Mouse (Mus musculus) forebrain, embryonic 11.5 days (tissue): Measurements from ENCODE around the gene Smap1. TPM values are rescaled to one million over a fixed set of nuclear protein-coding genes. Genes with fewer than 3 reads are reported as not detected.

Source experiments
- ATAC-seq: fragments of 200-750 bp; cut with Nextera tagmentation; replicated peaks from 2 replicates; pipeline ENCODE4 v1.8.0; 2017; ENCODE audit warnings: moderate TSS enrichment; ENCODE audit not compliant: low FRiP score
- DNase-seq: peaks from one replicate; pipeline ENCODE4 v3.0.0-alpha.2; 2017; ENCODE audit warnings: low spot score
- H3K27ac ChIP-seq: fragments of 300-500 bp; sonication (generic); 2 replicates; pipeline ENCODE4 v1.5.1; 2014; ENCODE audit warnings: low read depth, low read length
- H3K27me3 ChIP-seq: fragments of 300-500 bp; sonication (generic); 2 replicates; pipeline ENCODE4 v1.6.1; 2014; ENCODE audit warnings: mild to moderate bottlenecking, low read length, mixed read lengths; ENCODE audit not compliant: control insufficient read depth, insufficient read depth
- H3K36me3 ChIP-seq: fragments of 300-500 bp; sonication (generic); 2 replicates; pipeline ENCODE4 v1.6.1; 2014; ENCODE audit warnings: mild to moderate bottlenecking, low read length, moderate library complexity, mixed read lengths; ENCODE audit not compliant: control insufficient read depth, insufficient read depth
- H3K4me1 ChIP-seq: fragments of 300-500 bp; sonication (generic); replicated peaks from 2 replicates; pipeline ENCODE4 v1.6.1; 2014; ENCODE audit warnings: low read length, mixed read lengths; ENCODE audit not compliant: control insufficient read depth, insufficient read depth
- H3K4me2 ChIP-seq: fragments of 300-500 bp; sonication (generic); 2 replicates; pipeline ENCODE4 v1.6.1; 2014; ENCODE audit warnings: low read depth, mild to moderate bottlenecking, low read length, moderate library complexity, mixed read lengths; ENCODE audit not compliant: severe bottlenecking
- H3K4me3 ChIP-seq: fragments of 300-500 bp; sonication (generic); 2 replicates; pipeline ENCODE4 v1.5.1; 2014; ENCODE audit warnings: low read depth, low read length
- H3K9ac ChIP-seq: fragments of 300-500 bp; sonication (generic); 2 replicates; pipeline ENCODE4 v1.6.1; 2014; ENCODE audit warnings: low read length
- H3K9me3 ChIP-seq: fragments of 300-500 bp; sonication (generic); 2 replicates; pipeline ENCODE4 v1.6.1; 2016; ENCODE audit warnings: low read length, mixed read lengths; ENCODE audit not compliant: control insufficient read depth
- WGBS: fragments of 180-500 bp; shearing (Covaris S2); extraction: QIAGEN DNeasy Blood & Tissue Kit; methylation state at CpG from one replicate; pipeline ENCODE4 v1.1.7; 2014; 5-methylcytosine and 5-hydroxymethylcytosine counted together
- polyA plus RNA-seq: library from polyadenylated mRNA; unstranded; fragments of >200 nt; fragmentation: Nextera tagmentation; extraction: Ambion mirVana; gene quantifications from 2 replicates; pipeline ENCODE4 v1.2.1, GENCODE M21; 2014

Gene Smap1
- polyA plus RNA-seq, 1 experiment from 2014 or later, result 55.0 TPM

DNA sequence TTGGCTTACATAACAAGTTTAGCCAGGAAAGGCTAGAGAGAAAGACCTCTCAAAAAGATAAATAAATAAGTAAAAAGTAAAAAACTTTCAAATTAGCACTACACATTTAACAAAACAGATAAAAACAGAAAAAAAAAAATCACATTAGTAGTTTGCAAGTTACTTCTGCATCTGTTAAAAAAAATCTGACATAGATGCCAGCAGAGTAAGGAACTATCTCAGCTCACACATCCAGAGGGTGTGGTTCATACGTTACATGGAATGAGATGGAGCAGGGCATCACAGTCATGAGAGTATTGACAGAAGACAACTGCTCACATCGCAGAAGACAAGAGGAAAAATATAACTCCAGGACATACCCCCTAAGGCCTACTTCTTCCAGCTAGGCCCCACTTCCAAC is 19.4 kb downstream of the Smap1 start:
- H3K36me3 ChIP-seq, result no peaks in the 10 kb centered on the region
- ATAC-seq (no peak), DNase-seq (no peak)
- no peak overlapping the region for H3K4me2 ChIP-seq
- H3K9me3 ChIP-seq, result no peaks in the 10 kb centered on the region
- H3K27ac ChIP-seq, result no peak overlapping the region
- no peaks in the 10 kb centered on the region for H3K27me3 ChIP-seq
- H3K4me1 ChIP-seq, result no peaks in the 10 kb centered on the region
- H3K9ac ChIP-seq, result no peak overlapping the region
- H3K4me3 ChIP-seq, result no peak overlapping the region
- 92% methylated on average over 2 of the region's 2 CpGs for WGBS

DNA sequence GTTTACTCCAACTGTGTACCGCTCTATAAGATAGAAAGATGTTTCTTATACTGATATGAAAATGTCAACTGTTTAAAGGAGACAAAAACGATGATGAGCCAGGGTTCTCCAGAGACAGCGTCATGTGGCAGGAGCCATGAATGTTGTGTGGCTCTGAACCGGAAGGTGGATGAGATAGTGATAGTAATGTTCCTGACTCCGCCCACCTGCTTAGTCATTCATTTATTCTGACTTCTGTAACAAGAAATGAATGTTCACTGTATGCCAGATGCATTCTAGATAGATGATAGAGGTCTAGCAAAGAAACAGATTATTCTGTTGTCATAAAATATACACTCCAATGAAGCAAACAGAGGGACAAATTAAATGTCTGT is 22.5 kb downstream of the Smap1 start:
- no peak overlapping the region for H3K4me2 ChIP-seq
- H3K27me3 ChIP-seq, result no peaks in the 10 kb centered on the region
- DNase-seq, result no peak
- no peak overlapping the region for H3K9ac ChIP-seq
- H3K9me3 ChIP-seq, result no peaks in the 10 kb centered on the region
- ATAC-seq, result no peak
- H3K36me3 ChIP-seq, result no peaks in the 10 kb centered on the region
- H3K4me3 ChIP-seq, result no peak overlapping the region
- no peak overlapping the region for H3K27ac ChIP-seq
- H3K4me1 ChIP-seq, result no peaks in the 10 kb centered on the region
- 89% methylated on average over 5 of the region's 5 CpGs for WGBS

DNA sequence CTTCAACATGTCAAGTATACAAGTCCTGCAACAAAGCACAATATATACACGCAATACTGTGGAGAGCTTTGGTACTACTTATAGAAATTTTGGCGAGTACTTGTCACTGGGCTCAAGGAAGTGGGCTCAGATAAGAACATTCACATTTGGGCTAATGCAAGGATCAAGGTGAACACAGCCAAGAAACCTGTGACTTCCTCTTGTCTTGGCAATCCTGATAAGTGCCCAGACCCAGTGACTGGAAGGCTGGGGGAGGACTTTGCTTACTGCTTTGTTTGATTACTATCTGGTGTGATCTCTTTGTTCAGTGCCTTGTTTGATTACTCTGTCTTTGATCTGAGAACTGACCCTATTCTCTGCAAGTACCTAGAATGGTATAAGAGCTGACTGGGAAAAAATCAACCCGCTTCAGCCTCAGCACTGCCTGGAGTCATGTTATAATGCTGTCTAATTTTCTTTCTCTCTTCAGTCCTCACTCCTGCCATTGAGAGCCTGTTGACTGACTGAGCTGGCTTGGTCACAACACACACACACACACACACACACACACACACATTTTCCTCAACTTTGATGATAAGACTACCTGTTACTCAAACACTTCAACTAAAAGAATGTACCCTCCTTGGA is 23.0 kb downstream of the Smap1 start:
- Histone ChIP-seq H3K27ac (no peak overlapping the region), H3K36me3 (no peaks in the 10 kb centered on the region), H3K27me3 (no peaks in the 10 kb centered on the region), H3K4me3 (no peak overlapping the region), H3K4me2 (no peak overlapping the region), H3K4me1 (no peaks in the 10 kb centered on the region), H3K9ac (no peak overlapping the region), H3K9me3 (no peaks in the 10 kb centered on the region)
- 83% methylated on average over 3 of the region's 3 CpGs for WGBS
- no peak for DNase-seq
- ATAC-seq, result no peak

DNA sequence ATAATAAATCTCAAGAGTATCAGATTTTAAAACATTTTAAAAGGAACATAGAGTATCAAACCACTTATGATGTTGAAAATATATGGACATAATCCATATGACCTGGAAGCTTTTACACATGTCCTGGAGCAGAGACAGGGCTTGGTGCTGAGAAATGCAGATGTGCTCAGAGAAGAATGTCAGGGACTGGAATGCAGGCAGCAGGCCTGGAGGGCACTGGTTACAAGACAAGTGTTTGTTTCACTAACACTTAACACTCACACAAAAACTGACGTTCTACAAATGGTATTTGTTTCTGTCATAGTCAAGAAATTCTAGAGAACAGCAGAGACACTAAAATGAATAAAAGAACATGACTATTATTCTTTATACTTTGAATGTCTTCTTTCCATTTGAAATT is 30.0 kb downstream of the Smap1 start:
- no peak for ATAC-seq
- no peak overlapping the region for H3K4me2 ChIP-seq
- no peaks in the 10 kb centered on the region for H3K36me3 ChIP-seq
- H3K27me3 ChIP-seq, result no peaks in the 10 kb centered on the region
- H3K9me3 ChIP-seq, result no peaks in the 10 kb centered on the region
- WGBS, result 52% methylated on average over 1 of the region's 1 CpGs
- no peak for DNase-seq
- no peak overlapping the region for H3K27ac ChIP-seq
- H3K4me1 ChIP-seq, result no peaks in the 10 kb centered on the region
- no peak overlapping the region for H3K4me3 ChIP-seq
- no peak overlapping the region for H3K9ac ChIP-seq

DNA sequence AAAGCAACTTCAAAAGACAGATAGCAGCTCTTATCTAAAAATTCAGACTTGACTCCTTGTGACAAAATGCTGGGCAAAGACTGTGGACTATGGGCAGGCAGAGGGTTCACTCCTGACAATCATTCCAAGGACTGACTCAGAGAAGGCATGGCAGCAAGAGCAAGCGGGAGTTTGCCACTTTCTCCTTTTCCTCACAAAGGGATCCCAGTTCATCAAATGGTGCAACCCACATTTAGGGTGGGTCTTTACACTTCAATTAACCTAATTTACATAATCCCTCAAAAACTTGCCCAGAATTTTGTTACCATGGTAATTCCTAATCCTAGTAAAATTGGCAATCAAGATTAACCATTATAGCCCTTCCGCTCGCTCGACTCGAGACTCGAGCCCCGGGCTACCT is 37.2 kb downstream of the Smap1 start:
- H3K36me3 ChIP-seq, result no peaks in the 10 kb centered on the region
- H3K4me1 ChIP-seq, result no peaks in the 10 kb centered on the region
- H3K9ac ChIP-seq, result no peak overlapping the region
- no peak for DNase-seq
- H3K27me3 ChIP-seq, result no peaks in the 10 kb centered on the region
- no peaks in the 10 kb centered on the region for H3K9me3 ChIP-seq
- 63% methylated on average over 7 of the region's 7 CpGs for WGBS
- no peak; the same call in 1 of the 2 replicates for ATAC-seq
- H3K4me2 ChIP-seq, result no peak overlapping the region
- H3K27ac ChIP-seq, result no peak overlapping the region
- H3K4me3 ChIP-seq, result no peak overlapping the region

DNA sequence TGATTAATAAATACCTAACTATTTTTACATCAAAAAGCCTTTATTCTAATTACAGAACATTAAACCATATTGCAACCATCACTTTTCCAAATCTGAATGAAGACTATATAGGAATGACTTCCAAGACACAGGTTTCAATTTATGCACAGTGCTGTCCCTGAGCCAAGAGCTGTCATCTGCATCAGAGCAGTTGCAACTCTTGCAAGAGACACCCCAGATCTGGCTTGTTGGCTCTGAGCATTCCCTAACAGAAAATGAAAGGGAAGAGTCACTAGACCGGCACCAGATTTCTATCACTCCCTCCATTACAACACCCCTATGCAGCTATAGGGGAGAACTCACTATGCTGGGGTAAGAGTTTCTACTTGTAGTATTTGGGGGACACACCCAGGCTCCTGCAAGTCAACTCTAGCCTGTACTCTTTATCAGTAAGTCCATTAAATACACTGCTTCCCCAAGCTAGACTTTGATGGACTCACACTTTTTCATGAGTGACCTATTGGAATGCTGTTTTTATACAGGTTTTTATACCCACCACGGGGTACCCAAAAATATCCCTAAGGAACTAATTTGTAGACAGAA is 37.9 kb downstream of the Smap1 start:
- ATAC-seq (no peak), DNase-seq (no peak)
- H3K4me3 ChIP-seq, result no peak overlapping the region

DNA sequence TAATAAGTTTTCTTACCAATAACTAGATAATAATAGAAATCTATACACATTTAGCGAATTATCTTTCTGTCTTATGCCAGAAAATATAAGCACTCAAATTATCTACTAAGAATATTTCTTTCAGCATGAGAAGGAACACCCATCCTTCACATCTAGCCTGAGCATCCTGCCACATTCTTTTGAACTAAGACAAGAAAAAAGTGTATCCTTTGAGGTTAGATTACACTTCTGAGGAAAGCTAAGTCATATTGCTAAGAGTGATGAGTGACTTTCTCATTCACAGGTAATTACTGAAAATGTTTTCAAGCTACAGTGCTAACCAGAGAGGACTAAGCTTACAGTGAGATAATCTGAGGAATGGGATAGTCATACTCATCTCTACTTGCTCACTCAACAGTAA is 39.4 kb downstream of the Smap1 start:
- H3K4me2 ChIP-seq, result no peak overlapping the region
- H3K27me3 ChIP-seq, result no peaks in the 10 kb centered on the region
- DNase-seq, result no peak
- 91% methylated on average over 1 of the region's 1 CpGs for WGBS
- no peaks in the 10 kb centered on the region for H3K36me3 ChIP-seq
- ATAC-seq, result no peak
- H3K27ac ChIP-seq, result no peak overlapping the region
- H3K9ac ChIP-seq, result no peak overlapping the region
- H3K4me1 ChIP-seq, result no peaks in the 10 kb centered on the region
- no peaks in the 10 kb centered on the region for H3K9me3 ChIP-seq
- no peak overlapping the region for H3K4me3 ChIP-seq

More for the DNA sequence above, 37.9 kb downstream of the Smap1 start:
- H3K27ac ChIP-seq, result no peak overlapping the region
- H3K9me3 ChIP-seq, result no peaks in the 10 kb centered on the region
- H3K4me2 ChIP-seq, result no peak overlapping the region
- no peak overlapping the region for H3K9ac ChIP-seq
- no peaks in the 10 kb centered on the region for H3K27me3 ChIP-seq
- WGBS, result 92% methylated on average over 2 of the region's 2 CpGs
- no peaks in the 10 kb centered on the region for H3K4me1 ChIP-seq
- no peaks in the 10 kb centered on the region for H3K36me3 ChIP-seq

DNA sequence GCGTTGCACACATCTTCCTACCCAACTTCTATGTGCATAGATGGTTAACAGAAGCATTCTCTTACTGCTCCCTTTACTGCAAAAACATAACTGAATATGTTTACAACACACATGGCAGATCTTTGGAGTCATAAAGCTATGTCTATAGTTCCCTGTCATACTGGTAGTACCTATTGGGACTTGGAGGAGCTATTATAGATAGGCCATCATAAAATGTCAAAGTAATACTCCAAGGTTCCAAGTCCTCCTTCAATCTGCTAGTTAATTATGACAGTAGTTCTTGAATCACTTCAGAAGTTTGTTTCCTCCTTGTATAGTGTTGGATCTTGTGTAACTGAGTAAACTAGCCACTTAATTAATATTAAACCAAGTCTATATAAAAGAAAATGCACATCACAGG is 49.9 kb downstream of the Smap1 start:
- no peak overlapping the region for H3K27ac ChIP-seq
- ATAC-seq, result no peak
- WGBS, result 96% methylated on average over 1 of the region's 1 CpGs
- no peaks in the 10 kb centered on the region for H3K9me3 ChIP-seq
- H3K9ac ChIP-seq, result no peak overlapping the region
- no peaks in the 10 kb centered on the region for H3K4me1 ChIP-seq
- no peak overlapping the region for H3K4me3 ChIP-seq
- no peak for DNase-seq
- H3K36me3 ChIP-seq, result no peaks in the 10 kb centered on the region
- no peak overlapping the region for H3K4me2 ChIP-seq
- no peaks in the 10 kb centered on the region for H3K27me3 ChIP-seq

DNA sequence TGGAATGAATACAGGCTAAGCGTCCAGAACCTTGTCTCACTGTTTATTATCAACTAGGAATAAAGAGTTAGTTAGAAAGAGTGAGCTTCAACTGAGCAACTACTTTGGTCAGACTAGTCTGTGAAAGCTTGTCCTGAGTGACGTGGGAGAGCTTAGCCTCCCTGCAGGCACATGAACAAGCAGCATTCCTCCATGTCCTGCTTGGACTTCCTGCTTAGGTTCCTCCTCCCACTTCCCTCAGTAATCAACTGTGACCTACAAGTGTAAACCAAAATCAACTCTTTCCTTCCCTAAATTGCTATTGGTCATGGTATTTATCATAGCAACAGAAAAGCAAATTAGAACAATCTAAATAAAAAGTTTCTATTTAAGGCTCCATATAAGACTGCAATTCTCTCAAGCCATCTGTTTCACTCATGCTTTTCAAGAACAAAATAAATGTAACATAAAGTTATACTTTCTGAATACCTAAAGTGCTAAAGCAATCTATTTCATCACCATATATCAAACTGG is 54.7 kb downstream of the Smap1 start:
- H3K27me3 ChIP-seq, result no peaks in the 10 kb centered on the region
- no peak overlapping the region for H3K4me3 ChIP-seq
- H3K4me1 ChIP-seq, result no peaks in the 10 kb centered on the region
- no peak overlapping the region for H3K9ac ChIP-seq
- H3K36me3 ChIP-seq, result no peaks in the 10 kb centered on the region
- DNase-seq (no peak), ATAC-seq (no peak)
- WGBS, result 57% methylated on average over 2 of the region's 2 CpGs
- H3K4me2 ChIP-seq, result no peak overlapping the region
- no peak overlapping the region for H3K27ac ChIP-seq
- H3K9me3 ChIP-seq, result no peaks in the 10 kb centered on the region
